Mouse (Mus musculus) layer of hippocampus, postnatal 25 days (tissue): Measurements from ENCODE around the gene Idi1. TPM values are rescaled to one million over a fixed set of nuclear protein-coding genes. Genes with fewer than 3 reads are reported as not detected.
"Not testable (repeated sequence)": the region's sequence is repeated elsewhere in the genome, so short reads cannot be mapped to it uniquely, and the experiment has no call there.

Experiments used
- DNase-seq, 2 experiments: peaks; one replicate each; pipeline ENCODE4 v3.0.0; 2022; ENCODE audit warnings: mixed read lengths in 2 of 2, low spot score in 1 of 2; ENCODE audit errors: extremely low spot score in 1 of 2
- total RNA-seq, 2 experiments: library from RNA; stranded (reverse); gene quantifications; 2 replicates each; pipeline ENCODE4 v1.2.3; 2021

The Idi1 gene
- total RNA-seq, result 10 to 100 TPM; 37.4 to 43.1 TPM

DNA sequence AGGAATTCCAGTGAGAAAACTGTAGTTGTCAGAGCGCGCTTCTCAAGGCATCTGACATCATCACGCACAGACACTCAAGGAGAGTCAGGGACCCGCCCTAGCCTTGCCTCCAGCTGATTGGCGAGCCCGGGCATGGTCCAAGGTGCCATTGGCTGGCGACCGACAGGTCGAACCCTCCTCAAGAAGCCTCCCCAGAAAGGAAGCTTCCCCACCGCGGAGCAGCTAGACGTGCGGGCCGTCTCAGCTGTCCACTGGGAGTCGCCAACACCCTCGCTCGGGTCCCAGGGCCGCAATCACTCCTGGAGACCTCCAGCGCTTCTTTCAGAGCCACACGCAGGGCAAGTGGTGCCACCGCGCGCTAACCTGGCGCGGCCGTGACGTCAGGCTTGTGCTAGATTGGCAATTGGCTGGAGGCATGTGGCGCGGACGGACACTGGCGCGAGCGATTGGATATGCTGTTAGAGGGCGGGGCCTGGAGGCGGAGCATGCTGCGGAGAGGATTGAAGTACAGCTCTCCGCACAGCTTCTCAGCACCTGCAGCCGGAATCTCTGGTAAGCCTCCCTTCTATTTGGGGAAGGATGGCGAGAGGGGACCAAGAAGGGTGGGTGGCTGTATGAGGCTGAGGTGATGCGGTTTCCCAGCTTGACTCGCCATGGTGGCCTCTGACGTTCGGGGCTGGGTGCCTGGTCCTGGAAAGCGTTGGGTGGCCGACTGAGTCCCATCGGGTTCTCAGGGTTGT, at the start of gene Idi1:
Gene Idi1, plus strand, starts transcription at position 57 of the 740 bp plus-strand sequence.
- peak; percentile 91 to 97 for DNase-seq

DNA sequence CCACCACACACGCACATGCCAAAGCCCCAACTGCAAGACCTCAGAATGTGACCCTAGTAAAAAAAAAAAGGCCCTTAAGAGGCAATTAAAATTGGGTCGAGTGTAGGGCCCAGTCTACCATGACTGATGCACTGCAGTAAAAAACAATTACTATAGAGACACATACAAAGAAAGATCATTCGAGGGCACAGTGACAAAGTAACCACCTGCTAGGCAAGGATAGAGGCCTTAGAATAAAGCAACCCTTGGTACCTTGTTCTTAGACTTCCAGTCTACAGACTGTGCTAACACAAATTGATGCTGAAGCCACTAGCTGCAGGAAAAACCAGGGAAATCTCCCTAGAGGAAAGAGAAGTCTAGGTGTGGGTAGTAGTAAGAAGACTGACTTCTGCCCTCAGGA, 46.9 kb upstream of the Idi1 start:
- no peak for DNase-seq

DNA sequence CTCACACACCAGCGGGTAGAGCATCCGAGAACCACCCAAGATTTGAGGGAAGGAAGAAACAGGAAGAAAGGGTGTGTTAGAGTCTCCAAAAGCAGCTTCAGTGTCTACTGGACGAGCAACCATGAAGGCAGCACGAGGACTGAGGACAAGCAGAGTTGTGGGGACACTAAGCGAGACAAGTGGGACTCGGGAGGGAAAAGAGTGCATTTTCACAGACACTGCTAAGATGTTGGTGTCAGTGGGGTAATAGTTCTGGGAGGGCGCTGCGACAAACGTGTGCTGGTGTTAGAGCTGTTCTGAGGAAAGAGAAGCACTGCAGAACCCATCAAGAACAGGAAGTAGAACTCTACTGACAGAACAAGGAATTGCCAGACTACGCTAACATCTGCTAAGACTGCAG, 46.2 kb upstream of the Idi1 start:
- no peak for DNase-seq

- DNase-seq, result no peak
Observed at GRCm38 (mm10) chr13:8839937-8840336, 45.4 kb upstream of the Idi1 start.

DNA sequence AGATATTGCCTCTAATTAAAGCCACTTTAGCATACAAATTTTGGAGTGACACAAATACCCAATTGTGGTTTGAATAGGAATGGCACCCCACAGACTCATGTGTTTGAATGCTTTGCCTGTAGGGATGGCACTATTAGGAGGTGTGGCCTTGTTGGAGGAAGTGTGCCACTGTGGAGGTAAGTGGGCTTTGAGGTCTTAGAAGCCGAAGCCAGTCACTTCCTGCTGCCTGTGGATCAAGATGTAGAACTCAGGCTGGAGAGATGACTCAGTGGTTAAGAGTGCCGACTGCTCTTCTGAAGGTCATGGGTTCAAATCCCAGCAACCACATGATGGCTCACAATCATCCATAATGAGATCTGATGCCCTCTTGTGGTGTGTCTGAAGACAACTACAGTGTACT, 44.4 kb upstream of the Idi1 start:
- DNase-seq, result no peak

- DNase-seq, result not testable (repeated sequence)
Observed at GRCm38 (mm10) chr13:8841846-8842245, 43.5 kb upstream of the Idi1 start.

DNA sequence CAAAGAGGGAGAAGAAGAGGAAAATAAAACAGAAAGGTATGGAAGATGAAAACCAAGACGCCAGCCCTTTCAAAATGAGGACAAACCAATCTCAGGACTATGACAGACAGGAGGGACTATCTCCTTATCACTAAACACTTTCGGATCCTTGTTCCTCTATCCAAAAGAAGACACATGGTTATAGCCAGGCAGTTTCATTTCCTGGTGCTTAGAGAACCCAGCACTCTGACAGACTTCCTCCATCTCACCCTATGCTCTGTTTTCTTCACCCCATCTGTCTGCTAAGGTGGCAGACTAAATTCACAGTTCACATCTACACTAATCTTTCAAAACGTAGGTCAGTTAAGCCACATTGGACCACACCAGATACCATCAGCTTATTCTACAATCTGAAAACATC, 43.0 kb upstream of the Idi1 start:
- no peak for DNase-seq

DNA sequence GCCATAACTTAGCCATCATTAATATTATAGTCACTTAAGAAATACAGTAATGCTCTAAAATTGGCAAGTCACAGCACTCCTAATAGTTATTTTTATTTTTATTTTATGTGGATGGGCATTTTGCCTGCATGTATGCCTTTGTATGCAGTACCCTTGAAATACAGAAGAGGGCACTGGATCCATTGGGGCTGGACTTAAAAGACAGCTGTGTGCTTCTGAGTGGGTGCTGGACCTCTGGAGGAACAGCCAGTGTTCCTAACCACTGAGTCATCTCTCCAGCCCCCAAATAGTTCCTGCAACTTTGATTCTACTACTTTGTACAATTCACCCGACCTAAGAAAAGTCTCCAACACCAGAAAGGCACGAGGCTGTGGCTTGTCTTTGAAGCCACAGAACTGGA, 37.6 kb upstream of the Idi1 start:
- DNase-seq, result no peak

GRCm38 (mm10) chr13:8849311-8849710, 36.0 kb upstream of the Idi1 start:
- no peak for DNase-seq

- no peak for DNase-seq
Observed at GRCm38 (mm10) chr13:8853424-8853823, 31.9 kb upstream of the Idi1 start.

GRCm38 (mm10) chr13:8854769-8855168, 30.5 kb upstream of the Idi1 start:
- no peak for DNase-seq

DNA sequence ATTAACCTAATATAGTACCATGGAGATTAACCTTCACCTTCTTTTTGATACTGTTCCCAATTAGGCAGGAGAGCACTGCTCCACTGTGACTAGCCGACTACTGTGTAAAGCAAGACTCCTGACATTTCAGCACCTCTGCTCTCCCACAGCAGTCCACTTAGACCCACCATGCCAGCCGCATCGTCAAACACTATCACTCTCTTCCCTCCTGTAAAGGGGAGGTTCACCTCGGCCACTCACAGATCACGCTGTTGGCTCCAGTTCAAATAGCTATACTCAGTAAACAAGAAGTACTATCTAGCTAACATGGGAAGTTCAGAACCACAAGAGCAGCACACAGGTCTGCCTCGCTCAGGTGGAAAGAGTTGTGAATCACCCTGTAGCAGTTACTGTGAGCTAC, 26.8 kb upstream of the Idi1 start:
- no peak for DNase-seq

GRCm38 (mm10) chr13:8860861-8861260, 24.4 kb upstream of the Idi1 start:
- no peak for DNase-seq

GRCm38 (mm10) chr13:8864990-8865389, 20.3 kb upstream of the Idi1 start:
- no peak for DNase-seq

GRCm38 (mm10) chr13:8866612-8867011, 18.7 kb upstream of the Idi1 start:
- DNase-seq, result no peak

GRCm38 (mm10) chr13:8869578-8870157, 15.6 kb upstream of the Idi1 start:
- no peak for DNase-seq

DNA sequence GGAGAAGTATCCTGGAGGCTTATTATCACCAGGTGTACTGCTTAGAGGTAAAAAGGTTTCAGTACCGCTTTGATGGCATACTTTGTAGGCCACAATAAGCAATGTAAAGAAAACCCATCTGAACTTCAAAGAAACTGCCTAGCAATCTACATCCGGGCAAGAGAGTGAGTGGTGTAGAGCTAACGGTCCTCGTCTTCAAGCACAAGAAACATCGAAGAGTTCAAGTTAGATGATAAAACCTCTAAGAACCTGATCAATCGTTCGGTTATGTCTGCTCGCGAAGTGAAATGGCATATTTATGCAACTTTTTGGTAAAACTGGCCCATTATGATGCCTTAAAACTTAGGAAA, 15.2 kb upstream of the Idi1 start:
- no peak for DNase-seq

DNA sequence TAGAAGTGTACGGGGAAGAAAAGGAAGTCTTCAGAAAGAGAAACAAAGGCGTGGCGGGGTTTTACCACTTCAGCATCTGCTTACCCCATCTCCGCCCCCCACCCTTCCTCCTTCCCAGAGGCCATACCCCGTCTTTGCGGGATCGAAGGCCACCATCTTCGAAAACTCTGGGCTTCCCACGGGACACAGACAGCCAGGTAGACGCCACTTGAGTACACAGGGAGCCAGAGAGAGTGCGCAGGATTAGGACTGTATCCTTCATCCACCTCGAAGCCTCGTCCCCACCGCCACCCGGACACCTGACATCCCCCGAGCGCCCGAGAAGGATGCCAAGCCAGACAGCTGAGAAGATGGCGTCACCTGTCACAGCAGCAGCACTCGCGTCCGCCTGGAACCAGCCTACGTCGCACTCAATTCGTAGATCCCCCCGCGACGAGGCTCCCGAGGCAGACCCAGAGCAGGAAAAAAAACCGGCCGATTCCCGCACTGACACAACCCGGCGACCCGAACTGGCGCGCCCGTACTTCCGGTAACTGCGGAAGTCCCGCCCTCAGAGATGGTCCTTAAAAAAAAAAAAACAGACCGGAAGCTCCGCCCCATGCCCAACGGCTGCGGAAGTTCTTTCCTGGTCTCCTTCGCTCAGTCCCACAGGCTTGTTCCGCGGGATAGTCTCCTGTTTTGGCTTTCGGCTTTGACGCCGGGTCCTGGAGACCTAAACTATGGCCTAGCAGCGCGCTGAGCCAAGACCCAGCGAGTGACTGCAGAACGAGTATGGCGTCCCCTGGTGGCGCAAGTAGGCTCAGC, 14.6 kb upstream of the Idi1 start:
- peak; percentile 83 to 84 for DNase-seq

- DNase-seq, result peak in 1 of 2 experiments; percentile 53
Observed at GRCm38 (mm10) chr13:8871314-8871962, 13.9 kb upstream of the Idi1 start, which contains the start of gene Wdr37. Gene Wdr37, minus strand, starts transcription at chr13:8871909.

DNA sequence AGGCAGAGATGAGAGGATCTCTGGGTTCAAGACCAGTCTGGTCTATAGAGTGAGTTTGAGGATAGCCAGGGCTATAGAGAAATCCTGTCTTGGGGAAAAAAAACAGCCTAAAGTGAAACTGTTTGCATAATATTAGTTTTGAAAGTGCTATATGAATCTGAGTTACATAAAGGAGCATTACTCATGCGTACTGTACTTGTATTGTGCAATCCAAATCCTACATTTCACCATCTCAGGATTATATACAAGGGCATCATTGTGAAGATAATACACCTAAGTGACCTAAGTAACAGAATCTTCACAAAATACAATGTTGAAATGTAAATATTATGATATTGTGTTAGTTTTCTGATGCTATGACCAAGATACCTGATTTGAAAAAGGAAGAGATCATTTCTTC, 11.5 kb upstream of the Idi1 start:
- DNase-seq, result no peak

- DNase-seq, result no peak
Observed at GRCm38 (mm10) chr13:8881611-8882010, 3.7 kb upstream of the Idi1 start.
